Mouse (Mus musculus) mature B cell (primary cell): ENCODE measurements at regions not wholly inside any gene's neighbourhood (a gene's known extent, or its start where the extent isn't known, plus 50 kb on each side); places are given as distances from the start of the nearest gene placed in this dataset.

Source experiments
- in situ Hi-C: fragments of 300-500 bp; cut with MboI; formaldehyde crosslinking; loops from 2 replicates; pipeline ENCODE4 v1.14.3; 2019

DNA sequence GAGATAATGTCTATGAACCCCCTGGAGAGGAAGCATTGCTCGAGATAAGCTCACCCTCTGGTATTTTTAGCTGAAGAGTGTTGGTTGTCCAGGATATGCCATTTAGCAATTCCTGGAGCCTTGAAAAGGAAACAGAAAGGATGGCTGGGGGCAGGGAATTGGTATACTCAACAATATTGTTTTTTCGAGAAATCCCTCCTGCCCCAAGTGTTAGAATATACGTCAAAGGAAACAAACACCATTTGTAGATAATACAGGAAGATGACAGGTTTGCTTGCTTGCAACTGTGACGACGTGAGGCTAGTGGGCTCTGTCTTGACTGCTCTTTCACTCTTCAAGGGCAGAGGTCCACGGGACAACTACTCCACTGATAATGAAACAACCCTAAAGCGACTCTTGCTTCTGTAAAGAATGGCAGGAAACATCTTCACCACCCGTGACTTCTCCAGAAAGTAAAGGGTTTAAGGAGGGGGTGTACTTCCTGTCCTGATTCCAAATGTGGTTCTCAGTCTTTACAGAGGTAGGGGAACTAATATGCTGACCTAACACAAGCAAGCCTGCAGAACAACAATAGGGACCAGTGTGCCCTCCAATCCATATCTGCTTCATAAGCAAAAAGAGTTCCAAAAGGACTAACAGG, 270.3 kb downstream of the Ets1 start:
- in situ Hi-C loops: no loop called here

DNA sequence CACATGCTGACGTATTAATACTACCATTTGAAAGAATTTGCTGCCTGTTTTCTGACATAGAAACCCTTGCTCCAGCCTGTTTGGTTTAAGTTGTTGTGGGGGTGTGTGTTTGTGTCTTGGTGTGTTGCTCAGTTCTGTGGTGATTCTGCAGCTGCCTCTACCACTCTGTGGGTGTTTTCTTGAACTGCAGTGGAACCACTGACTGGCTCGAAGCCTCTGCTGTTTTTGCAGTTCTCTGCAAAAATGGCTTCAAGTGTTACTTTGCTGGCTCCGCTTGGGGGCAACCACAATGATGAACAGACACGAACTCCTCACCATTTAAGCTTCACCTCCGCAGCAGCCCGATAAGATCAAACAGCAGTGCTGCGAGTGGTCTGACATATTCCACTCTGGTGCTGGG, 274.6 kb downstream of the Ets1 start:
- in situ Hi-C loops: no loop called here

DNA sequence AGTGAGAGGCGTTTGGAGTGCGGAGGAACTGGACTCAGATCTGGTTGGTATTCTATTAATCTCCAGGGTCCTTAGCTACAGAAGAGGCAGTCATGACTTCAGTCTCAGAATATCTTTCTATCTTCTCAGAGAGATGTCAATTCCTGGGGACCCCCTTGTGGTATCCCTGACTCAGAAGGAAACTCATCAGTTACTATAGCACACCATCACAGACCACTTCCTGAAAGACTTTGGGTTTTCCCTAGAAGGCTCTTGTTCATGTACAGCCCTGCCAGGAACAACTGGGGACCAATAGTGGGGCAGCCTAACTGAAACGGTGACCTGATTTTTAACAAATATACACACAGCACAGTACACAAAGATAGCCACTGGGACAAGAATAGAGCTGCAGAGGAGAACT, 279.6 kb downstream of the Ets1 start:
- in situ Hi-C loops: no loop called here

DNA sequence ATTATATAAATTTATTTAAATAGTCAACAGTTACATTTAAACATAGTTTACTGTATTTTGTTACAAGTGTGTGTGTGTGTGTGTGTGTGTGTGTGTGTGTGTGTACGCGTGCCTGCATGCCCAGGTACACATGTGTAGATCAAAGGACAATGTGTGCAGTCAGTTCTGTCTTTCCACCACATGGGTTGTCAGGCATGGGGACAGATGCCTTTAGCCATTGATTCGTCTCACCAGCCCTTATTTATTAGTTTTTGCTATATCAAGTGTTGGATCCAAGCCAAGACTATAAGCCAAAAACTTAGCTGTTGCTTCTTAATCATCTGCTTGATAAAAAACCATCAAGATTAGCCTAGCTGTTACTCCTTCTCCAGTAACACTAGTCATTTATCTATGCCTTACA, 280.7 kb downstream of the Ets1 start:
- in situ Hi-C loops: no loop called here

DNA sequence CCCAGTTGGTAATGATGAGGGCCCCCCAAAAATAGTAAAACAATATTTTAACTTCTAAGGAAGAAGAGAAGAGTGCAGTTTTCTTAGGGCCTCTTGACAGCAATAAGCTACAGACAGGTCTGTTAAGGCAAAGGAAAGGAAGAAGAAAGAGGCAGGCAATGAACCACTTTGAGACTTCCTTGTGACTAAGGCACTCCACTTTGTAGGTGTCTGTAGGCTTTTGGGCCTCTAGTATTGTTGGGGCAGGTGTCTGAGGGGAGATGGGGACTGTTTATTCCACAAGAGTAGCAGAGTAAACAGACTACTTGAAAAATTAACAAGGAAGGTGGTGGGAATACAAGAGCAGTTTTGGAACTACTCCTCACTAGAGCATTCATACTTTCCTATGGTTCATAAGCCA, 287.9 kb downstream of the Ets1 start:
- in situ Hi-C loops: no loop called here

DNA sequence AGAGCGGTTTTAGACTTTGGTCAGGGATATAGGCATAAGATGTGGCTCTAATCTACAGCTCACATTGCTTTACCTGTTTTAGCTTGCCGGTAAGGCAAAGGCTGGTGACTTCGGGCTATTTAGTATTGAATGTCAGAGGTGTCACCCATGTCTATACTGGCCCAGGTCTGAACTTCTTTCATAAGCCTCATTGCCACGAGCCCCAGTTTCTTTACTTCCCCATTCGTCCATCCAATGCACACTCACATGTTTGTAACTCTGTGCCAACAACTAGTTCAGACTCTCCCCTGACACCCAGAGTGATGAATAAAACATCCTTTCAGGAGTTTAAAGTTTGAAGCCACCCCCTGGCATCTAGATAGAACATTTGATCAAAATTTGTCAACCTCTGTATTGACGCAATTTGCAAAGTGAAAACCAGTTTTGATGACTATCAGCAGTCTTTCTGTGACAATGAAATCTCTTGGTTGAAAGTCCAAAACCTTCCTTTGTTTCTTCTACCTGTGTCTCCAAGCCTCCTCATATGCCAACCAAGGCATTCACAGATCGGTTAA, 288.4 kb downstream of the Ets1 start:
- in situ Hi-C loops: no loop called here

DNA sequence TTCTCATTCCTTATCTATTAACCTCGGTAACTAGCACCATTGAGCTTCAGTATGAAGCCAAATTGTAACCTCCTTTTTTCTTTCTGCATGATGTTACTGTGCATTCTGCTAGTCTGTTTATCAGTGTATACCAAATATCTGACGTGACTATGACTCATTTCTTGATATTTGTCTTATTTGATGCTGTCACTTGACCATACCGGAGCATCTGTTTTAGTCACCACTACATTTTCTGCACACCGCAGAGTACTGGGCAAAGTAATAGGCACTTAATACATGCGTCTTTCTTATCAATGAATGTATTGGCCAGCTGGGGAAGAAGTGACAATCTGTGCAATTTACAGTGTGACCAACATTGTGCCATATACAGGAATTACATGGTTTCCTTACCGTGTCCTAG, 289.0 kb downstream of the Ets1 start:
- in situ Hi-C loops: loop anchor here (25.0 kb wide), 1 partner anchor 163 kb away; no protein-coding TSS in a partner anchor

DNA sequence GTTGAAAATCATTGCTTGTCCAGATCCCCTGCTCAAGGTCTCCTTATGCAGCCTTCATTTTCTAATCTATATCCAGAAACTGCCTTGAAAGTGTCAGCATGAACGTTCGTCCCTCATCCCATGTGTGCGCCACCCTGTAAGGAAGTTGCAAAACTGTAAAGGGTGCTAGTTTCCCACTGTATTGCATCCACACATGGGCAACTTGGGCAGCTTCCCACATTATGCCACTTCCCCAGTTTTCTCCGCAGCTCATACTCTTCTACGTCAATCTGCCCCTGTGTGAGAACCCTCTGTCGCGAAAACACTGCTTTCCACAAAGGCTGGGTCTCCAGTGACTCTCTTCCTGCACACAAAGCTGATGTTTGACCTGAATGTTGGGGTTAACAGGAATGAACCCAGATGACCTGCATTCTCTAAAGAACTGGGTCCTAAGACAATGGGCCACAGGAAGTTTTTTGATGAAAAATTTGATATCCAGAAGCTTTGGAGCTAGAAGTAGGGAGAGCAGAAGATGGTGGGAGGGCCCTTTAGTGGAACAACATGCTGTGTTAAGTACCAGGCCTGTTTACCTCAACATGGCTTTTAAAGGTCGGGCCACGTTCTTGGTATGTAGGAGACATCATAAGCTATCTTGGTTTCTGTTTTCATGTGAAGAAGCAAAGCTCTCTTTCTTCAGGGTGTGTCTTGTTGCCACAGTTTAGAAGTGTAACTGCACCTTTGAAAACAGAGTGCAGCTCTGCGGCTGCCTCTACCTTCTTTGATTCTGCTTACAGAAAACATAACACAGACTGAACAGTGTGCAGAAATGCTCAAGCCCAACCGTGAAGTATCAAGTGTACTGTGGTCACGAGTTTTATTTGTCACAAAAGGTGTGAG, 289.9 kb downstream of the Ets1 start:
- in situ Hi-C loops: loop anchor here (25.0 kb wide), 1 partner anchor 164 kb away; no protein-coding TSS in a partner anchor

DNA sequence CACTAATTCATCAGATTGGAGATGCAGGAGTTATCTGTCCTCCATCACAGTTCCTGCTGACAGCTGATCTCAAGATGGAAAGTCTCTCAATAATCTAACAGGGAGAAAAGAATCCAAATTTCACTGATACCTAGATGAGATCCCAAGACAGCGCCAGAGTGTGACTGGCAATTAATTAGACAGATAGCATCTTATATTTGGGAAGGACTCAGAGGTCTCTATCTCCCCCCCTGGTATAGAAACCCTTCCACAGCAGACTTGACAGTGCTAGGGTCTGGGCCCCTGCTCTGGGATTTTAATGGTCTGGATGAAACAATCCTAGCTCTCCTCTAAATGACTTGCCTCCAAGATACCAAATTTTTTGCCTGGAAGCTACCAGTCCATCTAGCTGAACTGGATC, 291.6 kb downstream of the Ets1 start:
- in situ Hi-C loops: loop anchor here (25.0 kb wide), 1 partner anchor 165 kb away; no protein-coding TSS in a partner anchor

DNA sequence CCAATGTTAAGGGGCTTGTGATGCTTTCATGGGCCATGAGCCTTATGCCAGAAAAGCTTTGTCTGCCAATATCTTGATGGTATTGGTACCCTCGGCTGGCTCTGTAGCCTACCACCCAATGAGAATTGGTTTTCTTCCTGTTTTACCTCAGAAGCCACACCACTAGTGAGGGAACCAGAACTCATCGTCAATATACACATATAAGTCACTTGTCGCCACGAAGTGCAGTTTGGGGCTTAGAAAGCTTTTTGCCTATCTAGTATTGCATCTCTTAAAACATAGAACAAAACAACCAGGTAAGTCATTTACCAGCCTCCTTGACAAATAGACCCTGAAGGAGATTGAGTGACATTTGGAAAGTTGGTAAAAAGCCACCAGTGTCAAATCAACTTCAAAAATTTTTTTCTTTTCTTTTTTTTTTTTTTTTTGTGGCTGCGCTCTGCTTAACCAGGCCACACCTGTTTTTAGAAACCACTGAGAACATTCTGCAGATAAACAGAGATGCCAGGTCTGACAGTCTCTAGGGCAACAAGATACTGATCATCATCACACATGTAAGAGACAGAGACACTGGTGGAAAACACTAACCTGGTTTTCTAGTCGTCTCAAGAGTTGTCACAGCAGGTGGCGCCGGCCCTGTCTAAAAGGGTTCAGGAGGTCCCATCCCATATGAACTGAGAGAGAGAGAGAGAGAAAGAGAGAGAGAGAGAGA, 292.4 kb downstream of the Ets1 start:
- in situ Hi-C loops: loop anchor here (25.0 kb wide), 1 partner anchor 166 kb away; no protein-coding TSS in a partner anchor

DNA sequence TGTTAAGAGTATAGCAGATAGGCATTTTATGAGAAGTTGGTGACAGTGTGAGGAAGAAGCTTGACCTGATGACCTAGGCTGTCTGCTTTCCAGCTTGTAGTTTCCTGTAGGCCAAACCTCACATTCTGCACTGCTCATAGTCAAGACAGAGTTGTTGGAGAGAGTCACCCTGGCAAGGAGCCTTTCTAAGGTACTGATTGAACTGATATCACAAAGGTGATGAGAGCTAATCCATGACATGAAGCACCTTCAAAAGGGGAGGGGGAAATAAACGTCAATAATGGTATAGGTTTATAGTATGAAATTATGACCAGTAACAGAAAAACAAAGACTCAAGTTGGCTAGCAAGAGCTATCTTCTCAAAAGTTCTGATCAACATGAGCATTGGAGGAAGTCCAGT, 293.3 kb downstream of the Ets1 start:
- in situ Hi-C loops: loop anchor here (25.0 kb wide), 1 partner anchor 167 kb away; no protein-coding TSS in a partner anchor

DNA sequence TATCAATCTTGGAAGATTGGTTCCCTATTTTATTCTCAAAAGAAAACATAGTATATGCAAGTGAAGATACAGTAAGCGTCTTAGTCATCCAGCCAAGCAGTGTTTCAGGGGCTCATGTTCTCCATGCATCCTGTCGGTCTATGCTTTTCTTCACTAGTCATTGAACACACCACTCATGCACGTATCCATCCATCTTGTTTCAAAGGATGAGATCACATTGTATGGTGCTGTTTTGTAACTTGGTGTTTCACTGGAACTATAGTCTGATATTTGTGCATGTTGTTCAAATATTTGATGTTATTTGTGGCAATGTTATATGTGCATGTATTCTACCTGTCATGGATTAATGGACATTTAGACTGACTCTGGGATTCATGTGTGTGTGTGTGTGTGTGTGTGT, 293.8 kb downstream of the Ets1 start:
- in situ Hi-C loops: loop anchor here (25.0 kb wide), 1 partner anchor 168 kb away; no protein-coding TSS in a partner anchor

DNA sequence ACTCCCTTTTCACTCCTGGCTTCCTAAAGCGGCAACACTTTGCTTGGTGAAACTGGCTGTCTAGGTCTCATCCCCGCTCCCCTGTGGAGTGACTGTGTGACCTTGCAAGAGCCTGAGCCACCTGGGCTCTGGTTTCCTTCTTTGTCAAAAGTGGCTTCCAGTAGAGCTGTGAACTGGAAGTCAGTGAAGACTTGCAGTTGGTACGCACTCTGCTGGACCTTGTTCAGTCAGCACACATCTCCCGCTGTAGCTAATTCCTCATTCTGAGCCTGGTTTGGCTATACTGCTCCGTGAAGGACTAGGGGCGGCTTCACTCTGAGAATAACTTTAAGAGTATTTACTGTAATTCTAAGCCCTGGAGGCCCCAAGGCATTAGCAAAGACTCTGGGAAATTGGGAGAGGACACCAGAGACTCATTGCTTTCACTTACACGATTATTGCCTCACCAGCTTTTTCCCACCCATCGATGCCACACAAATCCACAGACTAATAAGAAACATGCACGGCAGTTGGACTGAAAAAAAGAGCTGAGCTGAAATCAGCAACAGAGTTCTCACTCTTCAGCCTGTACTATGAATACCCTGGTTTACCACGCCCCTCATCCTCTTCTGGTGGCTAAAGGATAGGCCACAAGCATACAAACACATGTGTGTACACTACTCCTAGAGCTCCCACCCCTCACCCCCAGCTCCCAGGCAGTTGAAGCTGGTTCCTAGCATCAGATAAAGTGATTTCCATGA, 295.4 kb downstream of the Ets1 start:
- in situ Hi-C loops: loop anchor here (25.0 kb wide), 1 partner anchor 169 kb away; no protein-coding TSS in a partner anchor

DNA sequence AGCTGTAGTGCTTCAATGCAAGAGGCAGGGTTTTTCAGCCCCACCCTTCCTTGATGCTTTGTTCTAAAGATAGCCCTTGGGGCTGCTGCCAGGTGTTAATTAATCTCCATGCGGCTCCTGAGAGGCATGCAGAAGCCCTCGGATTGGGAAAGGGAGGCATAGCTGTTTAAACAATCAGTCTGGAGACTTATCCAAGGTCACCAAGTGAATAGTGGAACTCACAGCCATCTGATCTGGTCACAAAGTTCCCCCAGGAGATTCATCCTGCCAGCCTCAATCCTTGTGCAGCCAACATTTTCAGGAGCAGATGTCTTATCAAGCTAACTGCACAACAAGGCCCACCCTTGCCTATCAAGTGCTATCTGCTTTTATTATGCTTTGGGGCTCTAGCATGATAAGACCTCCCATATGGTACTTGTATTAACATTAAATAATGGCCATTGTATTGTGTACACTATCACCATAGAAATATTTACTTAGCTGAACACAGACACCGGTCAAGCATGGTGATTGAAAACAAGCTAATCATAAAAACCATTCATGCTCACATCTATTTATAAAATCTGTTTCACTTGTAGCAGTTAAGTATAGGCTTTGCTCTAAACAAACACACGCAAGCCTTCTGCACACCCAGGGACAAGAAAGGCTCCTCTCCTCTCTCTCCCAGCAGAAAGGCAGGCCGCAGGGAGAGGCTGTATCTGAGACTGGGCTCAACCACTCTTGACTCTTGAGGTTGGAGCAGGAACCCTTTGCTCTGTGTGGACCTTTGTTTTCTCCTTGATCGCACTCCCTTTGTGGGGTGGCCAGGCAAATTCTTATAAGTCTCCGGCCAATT, 297.4 kb downstream of the Ets1 start:
- in situ Hi-C loops: loop anchor here (25.0 kb wide), 1 partner anchor 171 kb away; no protein-coding TSS in a partner anchor

DNA sequence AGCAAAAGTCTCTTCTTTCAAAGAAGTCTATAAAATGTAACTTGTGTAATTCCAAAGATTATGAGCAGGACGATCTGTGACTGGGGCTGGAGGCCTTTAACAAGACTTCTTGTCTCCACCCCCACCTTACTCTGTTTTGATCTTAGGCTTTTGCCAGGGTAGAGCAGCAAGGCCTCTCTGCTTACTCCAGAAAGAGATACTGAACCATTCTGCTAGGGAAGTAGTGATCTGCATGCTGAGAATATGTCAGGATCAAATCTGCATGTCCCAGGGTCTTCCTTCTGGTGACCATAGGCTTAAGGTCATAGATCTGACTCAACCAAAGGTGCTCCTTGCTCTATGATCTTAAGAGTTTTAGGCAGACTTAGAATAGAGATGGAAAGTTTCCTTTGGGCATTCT, 298.4 kb downstream of the Ets1 start:
- in situ Hi-C loops: loop anchor here (25.0 kb wide), 1 partner anchor 172 kb away; no protein-coding TSS in a partner anchor

DNA sequence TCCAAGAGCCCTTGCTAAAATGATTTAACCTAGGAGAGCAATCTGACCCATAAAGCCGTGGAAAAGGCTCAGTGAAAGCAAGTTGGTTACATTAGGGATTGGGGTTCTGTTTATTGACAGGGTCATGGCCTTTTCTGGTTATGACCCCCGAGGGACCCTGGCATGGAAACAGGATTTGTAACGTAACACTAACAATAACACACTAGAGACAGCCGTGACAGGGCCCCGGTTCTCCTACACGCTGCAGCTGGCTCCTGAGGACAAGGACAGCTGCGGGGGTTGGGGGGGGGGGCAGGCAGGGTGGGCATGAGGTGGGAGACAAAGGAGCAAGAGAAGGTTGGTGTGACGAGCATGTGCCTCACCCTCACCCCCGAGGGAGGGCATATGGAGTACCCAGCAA, 300.4 kb downstream of the Ets1 start:
- in situ Hi-C loops: loop anchor here (25.0 kb wide), 1 partner anchor 174 kb away; no protein-coding TSS in a partner anchor

DNA sequence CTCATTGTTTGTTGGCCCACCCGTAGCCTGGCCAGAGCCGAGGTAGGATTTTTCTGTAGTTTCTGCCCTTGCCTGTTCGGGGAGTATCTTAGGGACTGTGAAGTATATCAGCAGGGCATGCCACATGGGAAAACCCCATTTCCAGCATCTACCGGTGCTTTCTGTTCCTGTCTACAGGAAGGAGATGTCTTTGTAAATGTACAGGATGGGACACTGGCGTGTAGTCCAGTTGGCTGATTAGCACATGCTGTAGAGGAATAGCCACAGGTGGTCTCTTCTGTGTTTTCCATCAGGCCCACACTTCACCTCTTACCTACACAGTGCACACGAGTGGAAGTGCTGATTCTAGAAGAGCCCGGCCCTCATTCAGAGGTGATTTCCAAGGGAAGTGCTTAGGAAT, 301.4 kb downstream of the Ets1 start:
- in situ Hi-C loops: loop anchor here (25.0 kb wide), 1 partner anchor 175 kb away; no protein-coding TSS in a partner anchor

DNA sequence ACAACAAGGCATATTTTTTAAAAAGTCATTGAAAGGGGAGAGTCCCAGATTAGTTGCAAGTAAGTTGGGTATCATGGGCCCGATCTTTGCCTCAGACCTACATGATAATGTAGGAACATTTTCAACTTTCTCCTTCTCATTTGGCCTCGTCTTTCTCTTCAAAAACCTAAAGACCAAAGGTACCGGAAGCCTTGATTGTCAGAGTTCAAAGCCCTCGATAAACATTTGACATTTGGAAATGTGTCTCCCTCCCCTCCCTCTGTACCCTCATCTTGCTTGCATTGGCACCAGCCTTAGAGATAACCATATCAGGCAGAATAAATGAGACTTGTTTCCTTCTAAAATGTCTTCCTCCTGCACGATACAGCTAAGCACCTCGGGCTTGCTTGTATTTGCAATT, 302.8 kb downstream of the Ets1 start:
- in situ Hi-C loops: loop anchor here (25.0 kb wide), 1 partner anchor 177 kb away; no protein-coding TSS in a partner anchor

DNA sequence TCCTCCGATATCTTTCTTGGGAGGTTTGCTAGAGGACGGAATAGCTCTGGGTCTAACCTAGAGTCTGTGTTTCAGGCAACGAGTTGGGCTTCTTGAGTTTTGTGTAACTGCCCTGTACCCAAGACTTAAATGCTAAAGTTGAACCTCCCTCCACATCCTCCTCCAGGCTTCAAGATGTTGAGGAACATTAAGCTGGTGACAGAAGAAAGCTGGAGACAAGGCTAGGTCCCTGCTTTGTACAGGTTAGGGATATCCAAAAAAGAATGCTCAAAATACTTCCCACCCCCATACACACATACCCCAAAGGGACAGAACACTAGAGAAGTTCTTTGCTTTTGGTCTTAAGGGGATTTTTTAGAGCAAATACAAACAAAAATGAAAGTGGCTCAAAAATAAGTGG, 303.6 kb downstream of the Ets1 start:
- in situ Hi-C loops: loop anchor here (5.0 to 25.0 kb wide), 3 partner anchors 155 to 342 kb away; no protein-coding TSS in a partner anchor
